Mouse (Mus musculus) G1E (cell line): ENCODE measurements around the gene Patz1.

Experiments
- CTCF ChIP-seq: IDR thresholded peaks from 2 replicates; pipeline ENCODE4 v1.5.1; 2012; ENCODE audit warnings: low read depth, low read length, inconsistent platforms, mixed read lengths
- GATA1 ChIP-seq: IDR thresholded peaks from 2 replicates; pipeline ENCODE4 v1.6.1; 2012; ENCODE audit warnings: borderline replicate concordance, low read length, inconsistent platforms, mixed read lengths
- GATA2 ChIP-seq: IDR thresholded peaks from 2 replicates; pipeline ENCODE4 v1.6.1; 2012; ENCODE audit warnings: low read depth, low read length, inconsistent platforms, borderline replicate concordance
- POLR2AphosphoS5 ChIP-seq: IDR thresholded peaks from 2 replicates; pipeline ENCODE4 v1.6.1; 2012; ENCODE audit warnings: low read depth, low read length, inconsistent platforms; ENCODE audit not compliant: insufficient replicate concordance

DNA sequence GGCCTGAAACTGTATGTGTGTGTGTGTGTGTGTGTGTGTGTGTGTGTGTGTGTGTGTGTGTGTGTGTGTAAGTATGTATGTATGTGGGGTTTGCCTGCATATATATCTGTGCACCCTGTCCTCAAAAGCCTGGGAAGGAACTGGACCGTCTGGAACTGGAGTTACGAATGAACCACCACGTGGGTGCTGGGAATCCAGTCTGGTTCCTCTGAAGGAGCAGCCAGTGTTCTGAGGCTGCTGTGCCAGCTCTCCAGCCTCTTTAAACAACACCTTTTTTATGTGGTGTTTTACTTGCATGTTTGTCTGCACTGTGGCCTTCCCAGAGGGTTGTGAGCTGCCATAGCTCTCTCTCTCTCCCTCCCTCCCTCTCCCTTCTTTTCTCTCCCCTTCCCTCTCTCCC is 47.9 kb downstream of the Patz1 start:
- TF ChIP-seq CTCF = no peak
- no peak for TF ChIP-seq GATA1
- TF ChIP-seq POLR2AphosphoS5 = no peak
- TF ChIP-seq GATA2 = no peak
